10 mouse cellular contexts compared by ENCODE assay signal in the genomic region with DNA sequence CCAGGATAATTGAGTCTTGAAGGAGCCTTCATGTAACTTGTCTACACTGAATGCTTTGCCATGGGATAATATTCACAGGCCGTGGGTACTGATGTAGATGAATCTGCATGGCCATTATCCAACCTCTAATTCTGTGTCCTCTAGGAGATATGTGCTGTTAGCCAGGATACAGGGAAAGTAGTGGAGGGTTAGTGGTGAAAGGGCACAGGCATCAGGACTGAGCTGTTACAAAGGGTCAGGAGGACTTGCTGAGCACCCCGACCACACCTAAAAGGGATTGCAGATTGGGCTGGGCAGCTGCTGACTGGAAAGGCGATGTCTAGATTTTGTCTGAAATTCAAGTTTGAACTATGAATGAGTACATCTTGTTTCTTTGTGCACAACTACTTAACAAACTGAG. TPM values are rescaled to one million over a fixed set of nuclear protein-coding genes. Genes with fewer than 3 reads are reported as not detected.
A peak's percentile ranks its signal among the peaks of the same experiment; 100 is the strongest.
DNase-seq lines count a peak whose midpoint lies in the region; ATAC-seq and TF ChIP-seq lines count a peak whose summit lies in the region.
"Had no signal": no experiment of that assay in that cellular context is flagged by ENCODE, and none has a peak within 500 bp of the region (broad histone marks: within the 10 kb centered on the region; RNA-seq: fewer than 3 reads in every experiment).

No protein-coding gene starts in this region.

- no peak for TF ChIP-seq POLR2A in liver, adult 2 months (IDR thresholded peaks at IDR 0.05; ENCODE audit: extremely low read depth, insufficient read depth, low read length)

- TF ChIP-seq CTCF in forebrain, postnatal 0 days (IDR thresholded peaks at IDR 0.05; ENCODE audit: low read depth): no peak
- no peak for TF ChIP-seq CTCF in E14TG2a.4 (conservative IDR thresholded peaks at IDR 0.05; ENCODE audit: low read length)
- no peak for TF ChIP-seq CTCF in liver, adult 2 months (IDR thresholded peaks at IDR 0.05; ENCODE audit: low read depth, low read length)

- 89% methylated on average over 3 of the region's 3 CpGs for WGBS in forebrain, embryonic 11.5 days
- WGBS in forebrain, postnatal 0 days: 83% methylated on average over 3 of the region's 3 CpGs
- 35% methylated on average over 3 of the region's 3 CpGs for WGBS in liver, adult 2 months

- ATAC-seq in forebrain, embryonic 11.5 days (replicated peaks; ENCODE audit: low FRiP score): no peak
- ATAC-seq in forebrain, postnatal 0 days: no peak
- no peak for ATAC-seq in erythroblast, adult 5-6 weeks (replicated peaks; ENCODE audit: low FRiP score, poor library complexity, severe bottlenecking)

- H3K27me3 ChIP-seq in forebrain, embryonic 11.5 days (ENCODE audit: control insufficient read depth, insufficient read depth, low read length): no peaks in the 10 kb centered on the region
- H3K27me3 ChIP-seq in forebrain, postnatal 0 days (ENCODE audit: insufficient read depth, low read length): no peaks in the 10 kb centered on the region
- no peaks in the 10 kb centered on the region for H3K27me3 ChIP-seq in E14TG2a.4 (ENCODE audit: insufficient read depth, low read length)
- H3K27me3 ChIP-seq in liver, adult 2 months (ENCODE audit: control insufficient read depth, insufficient read depth, low read length): no peaks in the 10 kb centered on the region
- H3K27me3 ChIP-seq: kidney, embryonic 15.5 days; neural tube, embryonic 13.5 days had no signal

- DNase-seq in forebrain, embryonic 11.5 days (ENCODE audit: low spot score): peak; percentile 20
- no peak for DNase-seq in forebrain, postnatal 0 days
- DNase-seq in layer of hippocampus, postnatal 10 days (ENCODE audit: low spot score in 2 of 2): peak; percentile 0 to 4
- no peak for DNase-seq in layer of hippocampus, adult 18-20 months (ENCODE audit: low spot score in 2 of 2)
- peak; percentile 65 for DNase-seq in liver, adult 2 months (ENCODE audit: extremely low read depth, low read depth, low spot score)
- no peak for DNase-seq in frontal cortex, postnatal 36 days (ENCODE audit: low spot score in 2 of 2)

- no peak overlapping the region for H3K4me2 ChIP-seq in forebrain, embryonic 11.5 days (ENCODE audit: low read depth, low read length, severe bottlenecking)
- no peak overlapping the region for H3K4me2 ChIP-seq in forebrain, postnatal 0 days (ENCODE audit: low read depth)
- H3K4me2 ChIP-seq: neural tube, embryonic 13.5 days had no signal

- no peaks in the 10 kb centered on the region for H3K36me3 ChIP-seq in forebrain, embryonic 11.5 days (ENCODE audit: control insufficient read depth, insufficient read depth, low read length)
- H3K36me3 ChIP-seq in forebrain, postnatal 0 days (ENCODE audit: insufficient read depth): no peaks in the 10 kb centered on the region
- H3K36me3 ChIP-seq in E14TG2a.4 (ENCODE audit: insufficient read depth, low read length): peaks cover 72% of the 10 kb centered on the region
- no peaks in the 10 kb centered on the region for H3K36me3 ChIP-seq in liver, adult 2 months (ENCODE audit: control insufficient read depth, insufficient read depth, low read length)
- H3K36me3 ChIP-seq: neural tube, embryonic 13.5 days had no signal

- H3K9me3 ChIP-seq in forebrain, embryonic 11.5 days (ENCODE audit: control insufficient read depth, low read length): no peaks in the 10 kb centered on the region
- no peaks in the 10 kb centered on the region for H3K9me3 ChIP-seq in forebrain, postnatal 0 days (ENCODE audit: low read length)
- no peaks in the 10 kb centered on the region for H3K9me3 ChIP-seq in E14TG2a.4 (ENCODE audit: low read length)
- H3K9me3 ChIP-seq: kidney, embryonic 15.5 days; neural tube, embryonic 13.5 days had no signal

- no peak overlapping the region for H3K4me3 ChIP-seq in forebrain, embryonic 11.5 days (ENCODE audit: low read depth, low read length)
- H3K4me3 ChIP-seq in forebrain, postnatal 0 days (ENCODE audit: low read depth, low read length): no peak overlapping the region
- H3K4me3 ChIP-seq in E14TG2a.4 (replicated peaks; ENCODE audit: low read length): peak overlapping the region; percentile 96
- no peak overlapping the region for H3K4me3 ChIP-seq in liver, adult 2 months (ENCODE audit: insufficient read depth, low read depth, low read length)
- H3K4me3 ChIP-seq: kidney, embryonic 15.5 days; neural tube, embryonic 13.5 days had no signal

- H3K4me1 ChIP-seq in forebrain, embryonic 11.5 days (replicated peaks; ENCODE audit: control insufficient read depth, insufficient read depth, low read length): peaks cover 21% of the 10 kb centered on the region
- H3K4me1 ChIP-seq in forebrain, postnatal 0 days (ENCODE audit: insufficient read depth): peaks cover 17% of the 10 kb centered on the region
- peaks cover 81% of the 10 kb centered on the region for H3K4me1 ChIP-seq in E14TG2a.4 (replicated peaks; ENCODE audit: low read depth, low read length)
- H3K4me1 ChIP-seq in liver, adult 2 months (ENCODE audit: control insufficient read depth, insufficient read depth, low read length): peaks cover 27% of the 10 kb centered on the region

- H3K27ac ChIP-seq in forebrain, embryonic 11.5 days (ENCODE audit: low read depth, low read length): no peak overlapping the region
- no peak overlapping the region for H3K27ac ChIP-seq in forebrain, postnatal 0 days (ENCODE audit: low read depth, low read length)
- peak overlapping the region; percentile 73 for H3K27ac ChIP-seq in liver, adult 2 months (replicated peaks; ENCODE audit: insufficient read depth, low read depth, low read length)
- H3K27ac ChIP-seq: kidney, embryonic 15.5 days; neural tube, embryonic 13.5 days had no signal

- H3K79me2 ChIP-seq in liver, adult 2 months (ENCODE audit: control insufficient read depth, insufficient read depth, low read length): peaks cover 44% of the 10 kb centered on the region

- H3K9ac ChIP-seq in forebrain, embryonic 11.5 days (ENCODE audit: low read length): no peak overlapping the region
- no peak overlapping the region for H3K9ac ChIP-seq in forebrain, postnatal 0 days
- H3K9ac ChIP-seq in liver, adult 2 months (ENCODE audit: low read depth, low read length): peak overlapping the region; percentile 14; the same call in 1 of the 2 replicates

RNA-seq across cellular contexts. Expression of gene Atf5, which starts 4.1 kb away (rescaled TPM):
- polyA plus RNA-seq in forebrain, embryonic 11.5 days (2014; fragmentation: Nextera tagmentation; extraction: Ambion mirVana): 3.2 and 3.4 TPM in 2 replicates
- 10.1 and 15.9 TPM in 2 replicates for total RNA-seq in forebrain, postnatal 0 days (2014; rRNA removed)
- polyA plus RNA-seq in forebrain, postnatal 0 days (2015; fragmentation: Nextera tagmentation; extraction: Ambion mirVana): 3.9 and 4.7 TPM in 2 replicates
- 10 to 100 TPM; 28.0 to 29.1 TPM for total RNA-seq in layer of hippocampus, postnatal 10 days (2021)
- total RNA-seq in layer of hippocampus, adult 18-20 months (2021): 10 to 100 TPM; 27.4 to 27.9 TPM
- 22.9 and 43.9 TPM in 2 replicates for total RNA-seq in liver, adult 2 months (2014; rRNA removed)
- polyA plus RNA-seq in liver, adult 2 months (2012; rRNA removed): 727 and 964 TPM in 2 replicates
- 1.3 and 1.9 TPM in 2 replicates for total RNA-seq in erythroblast, adult 5-6 weeks (2015; ENCODE audit: low replicate concordance)
- 2.1 and 2.5 TPM in 2 replicates for total RNA-seq in erythroblast, adult 5-6 weeks (2017; ENCODE audit: low replicate concordance)

RNA-seq across cellular contexts. Expression of gene Il4i1, which starts 4.3 kb away (rescaled TPM):
- polyA plus RNA-seq in forebrain, embryonic 11.5 days (2014; fragmentation: Nextera tagmentation; extraction: Ambion mirVana): 1.1 and 1.4 TPM in 2 replicates
- 0.15 and 1.3 TPM in 2 replicates for total RNA-seq in forebrain, postnatal 0 days (2014; rRNA removed)
- 0.21 and 0.34 TPM in 2 replicates for polyA plus RNA-seq in forebrain, postnatal 0 days (2015; fragmentation: Nextera tagmentation; extraction: Ambion mirVana)
- total RNA-seq in layer of hippocampus, postnatal 10 days (2021): 1 to 10 TPM; 1.1 to 2.0 TPM
- total RNA-seq in layer of hippocampus, adult 18-20 months (2021): 1 to 10 TPM; 1.8 to 2.0 TPM
- 0.60 and 0.65 TPM in 2 replicates for total RNA-seq in liver, adult 2 months (2014; rRNA removed)
- 0.85 and 1.7 TPM in 2 replicates for polyA plus RNA-seq in liver, adult 2 months (2012; rRNA removed)
- 0.84 TPM in 1 of 2 replicates, not detected in the other for total RNA-seq in erythroblast, adult 5-6 weeks (2015; ENCODE audit: low replicate concordance)
- total RNA-seq in erythroblast, adult 5-6 weeks (2017; ENCODE audit: low replicate concordance): 0.09 TPM in 1 of 2 replicates, not detected in the other

RNA-seq across cellular contexts. Expression of gene Nup62, which starts 4.6 kb away (rescaled TPM):
- 73.5 and 86.5 TPM in 2 replicates for polyA plus RNA-seq in forebrain, embryonic 11.5 days (2014; fragmentation: Nextera tagmentation; extraction: Ambion mirVana)
- 58.0 and 68.7 TPM in 2 replicates for total RNA-seq in forebrain, postnatal 0 days (2014; rRNA removed)
- polyA plus RNA-seq in forebrain, postnatal 0 days (2015; fragmentation: Nextera tagmentation; extraction: Ambion mirVana): 50.5 and 57.0 TPM in 2 replicates
- total RNA-seq in layer of hippocampus, postnatal 10 days (2021): 10 to 100 TPM; 34.2 to 35.2 TPM
- total RNA-seq in layer of hippocampus, adult 18-20 months (2021): 10 to 100 TPM; 30.7 to 32.7 TPM
- total RNA-seq in liver, adult 2 months (2014; rRNA removed): 4.0 and 5.4 TPM in 2 replicates
- 20.4 and 20.6 TPM in 2 replicates for polyA plus RNA-seq in liver, adult 2 months (2012; rRNA removed)
- total RNA-seq in erythroblast, adult 5-6 weeks (2015; ENCODE audit: low replicate concordance): 10.4 and 14.4 TPM in 2 replicates
- 21.7 and 21.9 TPM in 2 replicates for total RNA-seq in erythroblast, adult 5-6 weeks (2017; ENCODE audit: low replicate concordance)

RNA-seq across cellular contexts. Expression of gene Akt1s1, which starts 28.3 kb away (rescaled TPM):
- polyA plus RNA-seq in forebrain, embryonic 11.5 days (2014; fragmentation: Nextera tagmentation; extraction: Ambion mirVana): 79.9 and 83.0 TPM in 2 replicates
- total RNA-seq in forebrain, postnatal 0 days (2014; rRNA removed): 89.9 and 109 TPM in 2 replicates
- polyA plus RNA-seq in forebrain, postnatal 0 days (2015; fragmentation: Nextera tagmentation; extraction: Ambion mirVana): 105 and 112 TPM in 2 replicates
- 10 to 100 TPM; 85.8 to 95.5 TPM for total RNA-seq in layer of hippocampus, postnatal 10 days (2021)
- 10 to 100 TPM; 76.2 to 79.7 TPM for total RNA-seq in layer of hippocampus, adult 18-20 months (2021)
- total RNA-seq in liver, adult 2 months (2014; rRNA removed): 23.9 and 35.4 TPM in 2 replicates
- 93.9 and 106 TPM in 2 replicates for polyA plus RNA-seq in liver, adult 2 months (2012; rRNA removed)
- 6.5 and 7.1 TPM in 2 replicates for total RNA-seq in erythroblast, adult 5-6 weeks (2015; ENCODE audit: low replicate concordance)
- 19.7 and 43.3 TPM in 2 replicates for total RNA-seq in erythroblast, adult 5-6 weeks (2017; ENCODE audit: low replicate concordance)

RNA-seq across cellular contexts. Expression of gene Tbc1d17, which starts 28.4 kb away (rescaled TPM):
- polyA plus RNA-seq in forebrain, embryonic 11.5 days (2014; fragmentation: Nextera tagmentation; extraction: Ambion mirVana): 67.6 and 69.9 TPM in 2 replicates
- 71.9 and 378 TPM in 2 replicates for total RNA-seq in forebrain, postnatal 0 days (2014; rRNA removed)
- polyA plus RNA-seq in forebrain, postnatal 0 days (2015; fragmentation: Nextera tagmentation; extraction: Ambion mirVana): 87.8 and 115 TPM in 2 replicates
- total RNA-seq in layer of hippocampus, postnatal 10 days (2021): 10 to 100 TPM; 41.2 to 53.3 TPM
- total RNA-seq in layer of hippocampus, adult 18-20 months (2021): 10 to 100 TPM; 67.9 to 70.6 TPM
- 20.2 and 31.5 TPM in 2 replicates for total RNA-seq in liver, adult 2 months (2014; rRNA removed)
- polyA plus RNA-seq in liver, adult 2 months (2012; rRNA removed): 81.1 and 91.6 TPM in 2 replicates
- 15.8 and 21.3 TPM in 2 replicates for total RNA-seq in erythroblast, adult 5-6 weeks (2015; ENCODE audit: low replicate concordance)
- total RNA-seq in erythroblast, adult 5-6 weeks (2017; ENCODE audit: low replicate concordance): 33.6 and 77.5 TPM in 2 replicates

Comparison
In these comparisons a context has a peak if more than half of its experiments do, and no peak if none do; other contexts are left out.
1. DNase-seq: peak in forebrain, embryonic 11.5 days (single experiment), layer of hippocampus, postnatal 10 days (2 of 2) and liver, adult 2 months (single experiment); none in forebrain, postnatal 0 days (single experiment), layer of hippocampus, adult 18-20 months (0 of 2) and frontal cortex, postnatal 36 days (0 of 2).